Mouse (Mus musculus) liver, embryonic 12.5 days (tissue): ENCODE results near the gene L3mbtl1. TPM values are rescaled to one million over a fixed set of nuclear protein-coding genes. Genes with fewer than 3 reads are reported as not detected.

Experiments
- ATAC-seq: fragments of 200-750 bp; cut with Nextera tagmentation; 2 replicates; pipeline ENCODE4 v1.8.0; 2017; ENCODE audit warnings: moderate number of reproducible peaks, mild to moderate bottlenecking, moderate library complexity
- H3K27ac ChIP-seq: fragments of 300-500 bp; sonication (generic); 2 replicates; pipeline ENCODE4 v1.5.1; 2016; ENCODE audit warnings: mild to moderate bottlenecking
- H3K27me3 ChIP-seq: fragments of 300-500 bp; sonication (generic); replicated peaks from 2 replicates; pipeline ENCODE4 v1.6.1; 2016; ENCODE audit warnings: mild to moderate bottlenecking, moderate library complexity
- H3K36me3 ChIP-seq: fragments of 300-500 bp; sonication (generic); 2 replicates; pipeline ENCODE4 v1.6.1; 2016; ENCODE audit warnings: mild to moderate bottlenecking, moderate library complexity
- H3K4me1 ChIP-seq: fragments of 300-500 bp; sonication (generic); 2 replicates; pipeline ENCODE4 v1.6.1; 2016
- H3K4me2 ChIP-seq: fragments of 300-500 bp; sonication (generic); 2 replicates; pipeline ENCODE4 v1.6.1; 2016; ENCODE audit warnings: mild to moderate bottlenecking, moderate library complexity
- H3K4me3 ChIP-seq: fragments of 300-500 bp; sonication (generic); 2 replicates; pipeline ENCODE4 v1.5.1; 2016; ENCODE audit warnings: mild to moderate bottlenecking, moderate library complexity
- H3K9ac ChIP-seq: fragments of 300-500 bp; sonication (generic); 2 replicates; pipeline ENCODE4 v1.6.1; 2016; ENCODE audit warnings: mild to moderate bottlenecking, moderate library complexity
- H3K9me3 ChIP-seq: fragments of 300-500 bp; sonication (generic); replicated peaks from 2 replicates; pipeline ENCODE4 v1.6.1; 2016; ENCODE audit warnings: mild to moderate bottlenecking, moderate library complexity
- WGBS: fragments of 180-500 bp; shearing (Covaris S2); methylation state at CpG from one replicate; pipeline ENCODE4 v1.1.7; 2016; ENCODE audit not compliant: insufficient replicate concordance; 5-methylcytosine and 5-hydroxymethylcytosine counted together
- polyA plus RNA-seq: library from polyadenylated mRNA; unstranded; fragments of >200 nt; fragmentation: Nextera tagmentation; extraction: Ambion mirVana; gene quantifications from 2 replicates; pipeline ENCODE4 v1.2.1, GENCODE M21; 2016

L3mbtl1 gene
- polyA plus RNA-seq, 1 experiment from 2014 or later: 0.06 TPM

GRCm38 (mm10) chr2:162947736-162948135, 4.5 kb downstream of the L3mbtl1 start:
- no peaks in the 10 kb centered on the region for H3K9me3 ChIP-seq
- H3K9ac ChIP-seq: no peak overlapping the region
- H3K27me3 ChIP-seq: peaks cover 22% of the 10 kb centered on the region
- peak overlapping the region; percentile 32 for H3K4me3 ChIP-seq
- ATAC-seq: peak; percentile 50; the same call in 1 of the 2 replicates
- peak overlapping the region; percentile 66 for H3K4me2 ChIP-seq
- H3K4me1 ChIP-seq: peaks cover 28% of the 10 kb centered on the region
- H3K27ac ChIP-seq: no peak overlapping the region
- H3K36me3 ChIP-seq: no peaks in the 10 kb centered on the region
- whole genome bisulfite sequencing: 42% methylated on average over 15 of the region's 15 CpGs

GRCm38 (mm10) chr2:162948221-162948620, 4.9 kb downstream of the L3mbtl1 start:
- ATAC-seq: peak; percentile 62

GRCm38 (mm10) chr2:162950776-162951175, 7.5 kb downstream of the L3mbtl1 start:
- H3K4me3 ChIP-seq: no peak overlapping the region
- no peak for ATAC-seq
- 72% methylated on average over 2 of the region's 2 CpGs for WGBS

More at GRCm38 (mm10) chr2:162948221-162948620, 4.9 kb downstream of the L3mbtl1 start:
- peak overlapping the region; percentile 32 for H3K4me3 ChIP-seq
- H3K27ac ChIP-seq: no peak overlapping the region
- no peak overlapping the region for H3K9ac ChIP-seq
- peaks cover 17% of the 10 kb centered on the region for H3K27me3 ChIP-seq
- WGBS: 53% methylated on average over 14 of the region's 14 CpGs
- H3K36me3 ChIP-seq: no peaks in the 10 kb centered on the region
- H3K9me3 ChIP-seq: no peaks in the 10 kb centered on the region
- peak overlapping the region; percentile 66 for H3K4me2 ChIP-seq
- H3K4me1 ChIP-seq: peaks cover 23% of the 10 kb centered on the region

GRCm38 (mm10) chr2:162956843-162957242, 13.6 kb downstream of the L3mbtl1 start:
- Histone ChIP-seq H3K36me3 (no peaks in the 10 kb centered on the region), H3K27ac (no peak overlapping the region), H3K27me3 (no peaks in the 10 kb centered on the region), H3K9me3 (no peaks in the 10 kb centered on the region), H3K4me1 (no peaks in the 10 kb centered on the region), H3K9ac (no peak overlapping the region), H3K4me3 (no peak overlapping the region), H3K4me2 (no peak overlapping the region)
- WGBS: 71% methylated on average over 2 of the region's 2 CpGs
- ATAC-seq: no peak

More at GRCm38 (mm10) chr2:162950776-162951175, 7.5 kb downstream of the L3mbtl1 start:
- no peaks in the 10 kb centered on the region for H3K36me3 ChIP-seq
- H3K27me3 ChIP-seq: no peaks in the 10 kb centered on the region; the same call in 1 of the 2 replicates
- peaks cover 19% of the 10 kb centered on the region for H3K4me1 ChIP-seq
- H3K27ac ChIP-seq: no peak overlapping the region
- no peak overlapping the region for H3K4me2 ChIP-seq
- no peaks in the 10 kb centered on the region for H3K9me3 ChIP-seq
- no peak overlapping the region for H3K9ac ChIP-seq

- no peaks in the 10 kb centered on the region for H3K36me3 ChIP-seq
- no peaks in the 10 kb centered on the region for H3K4me1 ChIP-seq
- no peak overlapping the region for H3K9ac ChIP-seq
- no peak overlapping the region for H3K4me3 ChIP-seq
- ATAC-seq: no peak
- H3K27me3 ChIP-seq: no peaks in the 10 kb centered on the region; the same call in 1 of the 2 replicates
- no peak overlapping the region for H3K4me2 ChIP-seq
- no peak overlapping the region for H3K27ac ChIP-seq
- H3K9me3 ChIP-seq: no peaks in the 10 kb centered on the region
- WGBS: 51% methylated on average over 8 of the region's 10 CpGs
These were observed 18.0 kb downstream of the L3mbtl1 start for GRCm38 (mm10) chr2:162961321-162961720.

- Histone ChIP-seq H3K4me3 (no peak overlapping the region), H3K9me3 (no peaks in the 10 kb centered on the region), H3K27me3 (peaks cover 8% of the 10 kb centered on the region; the same call in 1 of the 2 replicates), H3K9ac (no peak overlapping the region), H3K4me1 (no peaks in the 10 kb centered on the region), H3K27ac (no peak overlapping the region), H3K36me3 (no peaks in the 10 kb centered on the region), H3K4me2 (no peak overlapping the region)
- ATAC-seq: no peak
- WGBS: 74% methylated on average over 2 of the region's 2 CpGs
These were observed 23.5 kb downstream of the L3mbtl1 start for GRCm38 (mm10) chr2:162966734-162967133.

GRCm38 (mm10) chr2:162968357-162968756, 25.1 kb downstream of the L3mbtl1 start:
- no peaks in the 10 kb centered on the region for H3K4me1 ChIP-seq
- 9% methylated on average over 5 of the region's 5 CpGs for WGBS
- H3K4me3 ChIP-seq: no peak overlapping the region
- no peaks in the 10 kb centered on the region for H3K9me3 ChIP-seq
- peak; percentile 31; the same call in 1 of the 2 replicates for ATAC-seq
- no peaks in the 10 kb centered on the region for H3K36me3 ChIP-seq
- H3K27ac ChIP-seq: no peak overlapping the region
- no peak overlapping the region for H3K4me2 ChIP-seq
- H3K27me3 ChIP-seq: peaks cover 8% of the 10 kb centered on the region; the same call in 1 of the 2 replicates
- no peak overlapping the region for H3K9ac ChIP-seq

GRCm38 (mm10) chr2:162969101-162969500, 25.8 kb downstream of the L3mbtl1 start:
- Histone ChIP-seq H3K27ac (no peak overlapping the region), H3K4me2 (no peak overlapping the region), H3K9me3 (no peaks in the 10 kb centered on the region), H3K9ac (no peak overlapping the region), H3K36me3 (no peaks in the 10 kb centered on the region), H3K27me3 (peaks cover 8% of the 10 kb centered on the region; the same call in 1 of the 2 replicates), H3K4me3 (no peak overlapping the region), H3K4me1 (peaks cover 3% of the 10 kb centered on the region; the same call in 1 of the 2 replicates)
- no peak for ATAC-seq
- WGBS: 70% methylated on average over 3 of the region's 3 CpGs

- H3K9me3 ChIP-seq: no peaks in the 10 kb centered on the region
- ATAC-seq: no peak
- peaks cover 4% of the 10 kb centered on the region; the same call in 1 of the 2 replicates for H3K4me1 ChIP-seq
- no peak overlapping the region for H3K4me3 ChIP-seq
- no peak overlapping the region for H3K4me2 ChIP-seq
- H3K27me3 ChIP-seq: peaks cover 8% of the 10 kb centered on the region; the same call in 1 of the 2 replicates
- H3K36me3 ChIP-seq: no peaks in the 10 kb centered on the region
- H3K27ac ChIP-seq: no peak overlapping the region
- no peak overlapping the region for H3K9ac ChIP-seq
- 62% methylated on average over 6 of the region's 6 CpGs for WGBS
These were observed 27.6 kb downstream of the L3mbtl1 start for GRCm38 (mm10) chr2:162970896-162971295.

- ATAC-seq: peak; percentile 49
- WGBS: 25% methylated on average over 7 of the region's 7 CpGs
- no peak overlapping the region for H3K4me2 ChIP-seq
- peaks cover 4% of the 10 kb centered on the region; the same call in 1 of the 2 replicates for H3K4me1 ChIP-seq
- H3K27ac ChIP-seq: no peak overlapping the region
- H3K36me3 ChIP-seq: no peaks in the 10 kb centered on the region
- no peak overlapping the region for H3K4me3 ChIP-seq
- H3K9me3 ChIP-seq: no peaks in the 10 kb centered on the region
- no peak overlapping the region for H3K9ac ChIP-seq
- H3K27me3 ChIP-seq: no peaks in the 10 kb centered on the region
These were observed 29.5 kb downstream of the L3mbtl1 start for GRCm38 (mm10) chr2:162972752-162973151.

- Histone ChIP-seq H3K36me3 (no peaks in the 10 kb centered on the region), H3K27me3 (no peaks in the 10 kb centered on the region), H3K4me3 (no peak overlapping the region), H3K9ac (no peak overlapping the region), H3K27ac (no peak overlapping the region), H3K4me1 (peaks cover 4% of the 10 kb centered on the region; the same call in 1 of the 2 replicates), H3K9me3 (no peaks in the 10 kb centered on the region), H3K4me2 (no peak overlapping the region)
- no peak for ATAC-seq
- 63% methylated on average over 5 of the region's 5 CpGs for WGBS
These were observed 29.9 kb downstream of the L3mbtl1 start for GRCm38 (mm10) chr2:162973206-162973605.

- 56% methylated on average over 11 of the region's 11 CpGs for WGBS
- no peaks in the 10 kb centered on the region for H3K9me3 ChIP-seq
- H3K36me3 ChIP-seq: no peaks in the 10 kb centered on the region
- H3K9ac ChIP-seq: no peak overlapping the region
- H3K27me3 ChIP-seq: no peaks in the 10 kb centered on the region
- no peak overlapping the region for H3K4me2 ChIP-seq
- ATAC-seq: no peak
- H3K4me1 ChIP-seq: peaks cover 4% of the 10 kb centered on the region; the same call in 1 of the 2 replicates
- H3K4me3 ChIP-seq: no peak overlapping the region
- no peak overlapping the region for H3K27ac ChIP-seq
These were observed 30.4 kb downstream of the L3mbtl1 start for GRCm38 (mm10) chr2:162973637-162974036.
